Mouse (Mus musculus): ENCODE data around the gene Cisd1.

GRCm38 (mm10) chr10:71351301-71351700 lies 6.5 kb upstream of the Cisd1 start:
- TF ChIP-seq CTCF (IDR thresholded peaks at IDR 0.05; ENCODE audit: extremely low read depth, insufficient read depth, insufficient read length, insufficient replicate concordance) = no peak
- TF ChIP-seq POLR2A (IDR thresholded peaks at IDR 0.05; ENCODE audit: low read depth, low read length) = no peak
